Mouse (Mus musculus) limb, embryonic 11.5 days (tissue): ENCODE measurements around the gene Plcxd2. TPM values are rescaled to one million over a fixed set of nuclear protein-coding genes. Genes with fewer than 3 reads are reported as not detected.
A peak's percentile ranks its signal among the peaks of the same experiment; 100 is the strongest.

ENCODE experiments used
- ATAC-seq: fragments of 200-750 bp; cut with Nextera tagmentation; 2 replicates; pipeline ENCODE4 v1.8.0; 2017; ENCODE audit warnings: low read depth; ENCODE audit not compliant: insufficient number of reproducible peaks, low FRiP score, low TSS enrichment
- DNase-seq: peaks from one replicate; pipeline ENCODE4 v3.0.0-alpha.2; 2015; ENCODE audit warnings: low spot score
- H3K27ac ChIP-seq: fragments of 300-500 bp; sonication (generic); replicated peaks from 2 replicates; pipeline ENCODE4 v1.5.1; 2014; ENCODE audit warnings: low read depth, mild to moderate bottlenecking, low read length
- H3K27me3 ChIP-seq: fragments of 300-500 bp; sonication (generic); 2 replicates; pipeline ENCODE4 v1.6.1; 2014; ENCODE audit warnings: mild to moderate bottlenecking, low read length, mixed read lengths; ENCODE audit not compliant: control insufficient read depth, insufficient read depth
- H3K36me3 ChIP-seq: fragments of 300-500 bp; sonication (generic); 2 replicates; pipeline ENCODE4 v1.6.1; 2014; ENCODE audit warnings: mild to moderate bottlenecking, low read length, moderate library complexity, mixed read lengths; ENCODE audit not compliant: control insufficient read depth, insufficient read depth
- H3K4me1 ChIP-seq: fragments of 300-500 bp; sonication (generic); 2 replicates; pipeline ENCODE4 v1.6.1; 2014; ENCODE audit warnings: low read length, mixed read lengths; ENCODE audit not compliant: control insufficient read depth, insufficient read depth
- H3K4me2 ChIP-seq: fragments of 300-500 bp; sonication (generic); 2 replicates; pipeline ENCODE4 v1.6.1; 2014; ENCODE audit warnings: low read depth, mild to moderate bottlenecking, moderate library complexity; ENCODE audit not compliant: severe bottlenecking
- H3K4me3 ChIP-seq: fragments of 300-500 bp; sonication (generic); 2 replicates; pipeline ENCODE4 v1.5.1; 2014; ENCODE audit warnings: low read depth, low read length
- H3K9ac ChIP-seq: fragments of 300-500 bp; sonication (generic); 2 replicates; pipeline ENCODE4 v1.6.1; 2014; ENCODE audit warnings: mild to moderate bottlenecking, low read length
- H3K9me3 ChIP-seq: fragments of 300-500 bp; sonication (generic); 2 replicates; pipeline ENCODE4 v1.6.1; 2016; ENCODE audit warnings: low read length; ENCODE audit not compliant: control insufficient read depth
- WGBS: fragments of 180-500 bp; shearing (Covaris S2); extraction: QIAGEN DNeasy Blood & Tissue Kit; methylation state at CpG from one replicate; pipeline ENCODE4 v1.1.7; 2014; 5-methylcytosine and 5-hydroxymethylcytosine counted together
- polyA plus RNA-seq: library from polyadenylated mRNA; unstranded; fragments of >200 nt; fragmentation: Nextera tagmentation; extraction: Ambion mirVana; gene quantifications from 2 replicates; pipeline ENCODE4 v1.2.1, GENCODE M21; 2014

Gene Plcxd2
- polyA plus RNA-seq, 1 experiment from 2014 or later = 0.91 TPM

DNA sequence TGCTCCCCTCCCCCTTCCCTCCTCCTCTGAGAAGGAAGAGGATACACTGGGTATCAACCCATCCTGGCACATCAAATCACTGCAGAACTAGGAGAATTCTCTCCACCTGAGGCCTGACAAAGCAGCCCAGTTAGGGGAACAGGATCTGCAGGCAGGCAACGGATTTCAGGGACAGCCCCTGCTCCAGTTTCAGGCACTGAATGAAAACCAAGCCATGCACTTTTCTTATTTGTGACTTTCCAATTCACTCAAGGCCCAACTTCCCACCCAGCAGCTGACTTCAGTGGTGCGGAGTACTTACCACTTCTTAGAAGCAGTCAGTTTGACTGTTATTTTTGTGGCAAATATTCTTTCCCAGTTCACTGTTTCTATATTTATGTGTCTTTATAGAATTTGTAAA, 69.3 kb downstream of the Plcxd2 start:
- no peak overlapping the region for H3K27ac ChIP-seq
- H3K4me3 ChIP-seq = no peak overlapping the region

DNA sequence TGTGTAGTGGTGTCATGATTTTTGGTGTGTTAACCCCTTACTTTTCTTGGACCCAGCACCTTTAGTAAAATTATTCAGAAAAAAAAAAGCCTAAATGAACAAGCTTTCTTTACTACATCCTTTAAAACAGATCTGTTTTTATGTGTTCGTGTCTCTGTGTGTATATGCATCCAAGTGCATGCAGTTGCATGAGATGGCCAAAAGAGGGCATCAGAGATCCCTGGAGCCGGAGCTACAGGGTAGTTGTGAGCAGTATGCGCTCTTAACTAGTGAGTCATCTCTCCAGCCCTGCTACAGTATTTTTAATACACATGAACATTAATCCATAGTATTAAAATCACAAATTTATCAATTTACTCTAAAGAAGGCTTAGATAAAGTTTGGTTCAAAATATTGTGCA, 70.6 kb downstream of the Plcxd2 start:
- 94% methylated on average over 3 of the region's 3 CpGs for WGBS
- ATAC-seq (no peak), DNase-seq (no peak)
- Histone ChIP-seq H3K4me2 (no peak overlapping the region), H3K9me3 (no peaks in the 10 kb centered on the region), H3K27me3 (no peaks in the 10 kb centered on the region), H3K4me1 (0 out of 2 replicates have a peak, but pooled peaks cover 5% of the 10 kb centered on the region), H3K4me3 (no peak overlapping the region), H3K36me3 (no peaks in the 10 kb centered on the region), H3K9ac (no peak overlapping the region), H3K27ac (no peak overlapping the region)

More for the DNA sequence above, 69.3 kb downstream of the Plcxd2 start:
- H3K9me3 ChIP-seq = no peaks in the 10 kb centered on the region
- no peaks in the 10 kb centered on the region for H3K27me3 ChIP-seq
- no peak overlapping the region for H3K4me2 ChIP-seq
- DNase-seq (no peak), ATAC-seq (no peak)
- no peaks in the 10 kb centered on the region for H3K36me3 ChIP-seq
- H3K4me1 ChIP-seq = no peaks in the 10 kb centered on the region
- no peak overlapping the region for H3K9ac ChIP-seq
- WGBS = 81% methylated on average over 2 of the region's 2 CpGs

DNA sequence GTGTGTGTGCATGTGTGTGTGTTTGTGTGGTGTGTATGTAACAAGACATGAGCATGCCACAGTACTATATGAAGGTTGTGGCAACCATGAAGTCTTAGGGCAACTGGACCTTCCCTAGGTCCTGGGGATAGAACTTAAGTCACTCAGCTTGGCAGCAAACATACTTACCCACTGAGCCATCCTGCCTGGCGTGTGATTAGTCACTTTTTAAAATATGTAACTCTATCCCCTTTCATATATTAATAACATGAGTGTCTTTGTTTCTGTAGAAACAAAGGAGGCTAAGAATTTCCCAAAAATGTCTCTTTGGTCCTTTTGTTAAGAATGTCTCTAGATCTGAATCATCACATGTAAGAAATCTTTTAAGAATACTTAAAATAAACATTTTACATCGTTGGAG, 72.6 kb downstream of the Plcxd2 start:
- ATAC-seq = no peak
- DNase-seq = no peak
- WGBS = 80% methylated on average over 2 of the region's 2 CpGs
- Histone ChIP-seq H3K27me3 (no peaks in the 10 kb centered on the region), H3K4me3 (no peak overlapping the region), H3K9ac (no peak overlapping the region), H3K36me3 (no peaks in the 10 kb centered on the region), H3K27ac (no peak overlapping the region), H3K4me1 (0 out of 2 replicates have a peak, but pooled peaks cover 5% of the 10 kb centered on the region), H3K4me2 (no peak overlapping the region), H3K9me3 (no peaks in the 10 kb centered on the region)

DNA sequence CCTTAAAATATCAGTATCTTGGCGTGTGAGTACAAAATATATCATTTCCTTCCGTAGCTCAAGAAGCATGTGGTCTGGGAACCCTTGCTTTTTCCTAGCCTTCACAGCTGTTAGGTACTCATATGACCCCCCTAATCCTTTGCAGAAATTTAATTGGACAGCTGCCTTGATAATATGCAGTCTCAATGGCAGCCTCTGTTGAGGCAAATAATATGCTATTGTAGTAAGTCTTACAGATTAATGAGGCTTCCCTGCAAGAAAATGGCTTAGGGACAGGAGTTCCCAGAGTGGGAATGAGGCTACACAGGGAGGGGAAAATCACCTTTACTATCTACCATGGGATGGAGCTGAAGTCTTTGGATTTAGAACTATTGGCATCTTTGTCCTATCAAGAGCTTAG, 73.5 kb downstream of the Plcxd2 start:
- Histone ChIP-seq H3K9me3 (no peaks in the 10 kb centered on the region), H3K27me3 (no peaks in the 10 kb centered on the region), H3K36me3 (no peaks in the 10 kb centered on the region), H3K9ac (no peak overlapping the region), H3K4me1 (0 out of 2 replicates have a peak, but pooled peaks cover 5% of the 10 kb centered on the region), H3K4me3 (no peak overlapping the region), H3K4me2 (no peak overlapping the region), H3K27ac (no peak overlapping the region)
- no peak for DNase-seq
- ATAC-seq = 0 out of 2 replicates have a peak, but pooled peaks have one; percentile 39
- WGBS = 76% methylated on average over 2 of the region's 2 CpGs

DNA sequence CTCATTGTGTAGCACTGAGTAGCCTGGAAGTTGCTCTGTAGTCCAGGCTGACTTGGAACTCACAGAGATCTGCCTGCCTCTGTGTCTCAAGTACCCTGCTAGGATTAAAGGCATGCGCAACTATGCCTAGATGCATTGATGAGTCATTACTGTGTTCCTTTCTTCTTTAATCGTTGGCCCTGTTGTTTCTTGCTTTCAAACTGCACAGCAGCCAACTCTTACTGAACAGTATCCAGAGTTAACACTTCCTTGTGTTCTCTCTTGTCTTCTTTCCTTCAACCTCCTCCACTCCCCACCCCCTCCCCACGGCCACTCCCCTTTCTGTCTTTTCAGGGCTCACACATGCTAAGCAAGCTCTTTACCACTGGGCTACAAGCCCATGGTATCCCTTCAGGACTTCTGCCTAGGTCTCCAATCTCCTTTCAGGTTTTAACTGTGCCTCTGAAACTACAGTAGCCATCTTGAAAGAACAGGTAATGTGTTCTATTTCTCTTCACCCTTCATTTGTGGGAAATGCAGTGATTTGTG, 74.0 kb downstream of the Plcxd2 start:
- H3K4me3 ChIP-seq = no peak overlapping the region
- H3K9me3 ChIP-seq = no peaks in the 10 kb centered on the region
- 0 out of 2 replicates have a peak, but pooled peaks cover 5% of the 10 kb centered on the region for H3K4me1 ChIP-seq
- H3K27me3 ChIP-seq = no peaks in the 10 kb centered on the region
- WGBS = 86% methylated on average over 3 of the region's 3 CpGs
- H3K4me2 ChIP-seq = no peak overlapping the region
- H3K36me3 ChIP-seq = no peaks in the 10 kb centered on the region
- H3K27ac ChIP-seq = 0 out of 2 replicates have a peak overlapping the region, but pooled peaks have one; percentile 3
- no peak for ATAC-seq
- DNase-seq = no peak
- no peak overlapping the region for H3K9ac ChIP-seq

DNA sequence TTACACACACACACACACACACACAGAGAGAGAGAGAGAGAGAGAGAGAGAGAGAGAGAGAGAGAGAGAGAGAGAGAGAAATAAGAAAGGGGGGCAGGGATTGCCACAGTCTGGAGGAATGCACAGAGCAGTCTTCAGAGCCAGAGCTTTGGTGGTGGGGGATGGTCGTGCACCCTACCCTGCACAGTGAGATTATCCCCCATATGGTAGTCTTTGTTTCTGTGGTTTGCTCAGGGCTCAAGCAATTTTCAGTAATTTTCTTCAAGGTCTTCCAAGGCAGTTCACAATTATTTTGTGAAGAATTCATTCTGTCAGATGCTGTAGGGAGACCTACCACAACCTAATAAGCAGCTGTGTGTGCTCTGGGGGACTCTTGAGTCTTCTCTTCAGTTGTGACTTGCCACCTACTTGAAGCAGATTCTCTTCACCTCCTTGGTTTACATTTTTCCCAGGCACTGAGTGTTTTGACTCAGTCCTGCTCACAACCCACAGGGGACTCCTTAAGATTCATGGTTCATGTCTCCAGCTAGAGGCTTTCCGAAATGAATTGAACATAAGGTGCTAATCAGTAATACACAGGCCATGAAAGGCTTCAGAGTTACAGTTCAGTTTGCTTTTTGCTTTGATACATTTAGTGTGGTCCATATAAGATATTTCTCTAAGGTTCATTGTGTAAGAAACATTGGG, 75.2 kb downstream of the Plcxd2 start:
- 45% methylated on average over 2 of the region's 2 CpGs for WGBS
- H3K4me3 ChIP-seq = no peak overlapping the region
- H3K4me1 ChIP-seq = 0 out of 2 replicates have a peak, but pooled peaks cover 5% of the 10 kb centered on the region
- H3K36me3 ChIP-seq = no peaks in the 10 kb centered on the region
- no peak overlapping the region for H3K4me2 ChIP-seq
- H3K9ac ChIP-seq = no peak overlapping the region
- ATAC-seq (peak; percentile 65), DNase-seq (no peak)
- no peaks in the 10 kb centered on the region for H3K27me3 ChIP-seq
- H3K27ac ChIP-seq = no peak overlapping the region
- H3K9me3 ChIP-seq = no peaks in the 10 kb centered on the region

DNA sequence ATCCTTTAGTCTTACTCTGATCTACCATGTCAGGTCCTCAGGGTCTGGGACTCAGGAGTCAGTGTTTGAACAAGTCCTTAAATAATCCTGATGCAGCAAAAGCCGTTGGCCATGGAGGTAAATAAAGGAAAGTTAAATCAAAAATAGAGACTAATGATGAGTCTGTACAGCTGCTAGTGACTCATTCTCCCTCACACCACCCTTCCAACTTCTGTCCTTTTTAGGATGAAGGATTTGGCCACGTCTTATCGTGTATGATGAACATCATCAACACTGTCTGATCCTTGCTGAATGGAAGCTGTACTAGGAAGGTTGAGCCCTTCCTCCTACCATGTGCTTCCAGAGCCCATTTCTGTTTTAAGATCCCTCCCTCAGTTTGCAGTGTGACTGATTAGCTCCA, 79.7 kb downstream of the Plcxd2 start:
- DNase-seq (no peak), ATAC-seq (no peak)
- Histone ChIP-seq H3K4me3 (no peak overlapping the region), H3K36me3 (no peaks in the 10 kb centered on the region), H3K27ac (no peak overlapping the region), H3K9ac (no peak overlapping the region), H3K9me3 (no peaks in the 10 kb centered on the region), H3K4me1 (0 out of 2 replicates have a peak, but pooled peaks cover 5% of the 10 kb centered on the region), H3K4me2 (no peak overlapping the region), H3K27me3 (no peaks in the 10 kb centered on the region)
- 93% methylated on average over 3 of the region's 3 CpGs for WGBS

DNA sequence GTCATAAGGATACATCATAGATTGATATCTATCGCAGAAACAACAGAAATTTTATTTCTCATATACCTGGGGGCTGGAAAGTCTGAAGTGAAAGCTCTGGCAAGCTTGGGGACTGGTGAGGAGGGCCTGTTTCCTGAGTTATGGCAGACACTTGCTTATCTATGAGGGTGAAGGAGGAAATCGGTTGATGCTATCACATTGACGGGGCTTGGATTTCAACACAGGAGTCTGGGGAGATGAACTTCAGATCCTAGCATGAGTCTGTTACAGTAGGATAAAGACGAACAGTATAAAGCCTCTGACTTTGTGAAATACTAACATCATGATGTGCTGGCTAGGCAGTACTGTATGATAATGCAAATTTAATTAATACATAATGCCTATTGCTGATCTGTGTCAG, 81.9 kb downstream of the Plcxd2 start:
- no peak overlapping the region for H3K4me2 ChIP-seq
- DNase-seq = no peak
- H3K27ac ChIP-seq = no peak overlapping the region
- H3K9me3 ChIP-seq = no peaks in the 10 kb centered on the region
- no peak for ATAC-seq
- no peaks in the 10 kb centered on the region; the same call in 1 of the 2 replicates for H3K4me1 ChIP-seq
- H3K9ac ChIP-seq = no peak overlapping the region
- no peaks in the 10 kb centered on the region for H3K36me3 ChIP-seq
- H3K27me3 ChIP-seq = no peaks in the 10 kb centered on the region
- no peak overlapping the region for H3K4me3 ChIP-seq
- WGBS = 88% methylated on average over 4 of the region's 4 CpGs
